Mouse (Mus musculus): ENCODE results near the gene Gm27021.

DNA sequence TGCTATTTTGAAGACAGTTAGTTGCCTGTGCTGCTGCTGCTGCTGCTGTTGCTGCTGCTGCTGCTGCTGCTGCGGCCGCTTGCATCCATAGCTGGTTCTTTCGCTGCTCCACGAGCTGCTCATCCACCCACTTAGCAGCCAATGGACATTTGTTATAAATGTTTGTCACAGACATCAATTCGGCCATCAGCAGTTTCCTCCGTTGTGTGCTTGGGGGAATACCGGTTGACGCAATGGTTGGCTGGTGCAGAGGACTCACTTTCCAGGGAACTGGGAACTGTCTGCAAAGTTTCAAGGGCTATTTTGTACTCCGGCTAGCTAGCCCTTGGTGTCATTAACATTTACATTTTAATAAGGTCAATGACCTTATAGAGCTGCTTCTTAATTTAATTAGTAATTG lies 36.3 kb upstream of the Gm27021 start:
- TF ChIP-seq CTCF (IDR thresholded peaks at IDR 0.05; ENCODE audit: insufficient read depth, low read depth, low read length) (no peak), POLR2A (IDR thresholded peaks at IDR 0.05; ENCODE audit: insufficient read depth, low read depth, low read length) (no peak)

Data from olfactory bulb, adult 2 months (tissue).